Mouse (Mus musculus) limb, embryonic 13.5 days (tissue): ENCODE measurements around the gene Lrrc49. TPM values are rescaled to one million over a fixed set of nuclear protein-coding genes. Genes with fewer than 3 reads are reported as not detected.

Source experiments
- ATAC-seq: fragments of 200-750 bp; cut with Nextera tagmentation; 2 replicates; pipeline ENCODE4 v1.8.0; 2017; ENCODE audit warnings: low read depth, moderate number of reproducible peaks, moderate TSS enrichment; ENCODE audit not compliant: low FRiP score
- H3K27ac ChIP-seq: fragments of 300-500 bp; sonication (generic); 2 replicates; pipeline ENCODE4 v1.5.1; 2015; ENCODE audit warnings: inconsistent platforms, mild to moderate bottlenecking, moderate library complexity
- H3K27me3 ChIP-seq: fragments of 300-500 bp; sonication (generic); 2 replicates; pipeline ENCODE4 v1.6.1; 2015; ENCODE audit warnings: mild to moderate bottlenecking, inconsistent platforms
- H3K36me3 ChIP-seq: fragments of 300-500 bp; sonication (generic); 2 replicates; pipeline ENCODE4 v1.6.1; 2015; ENCODE audit warnings: inconsistent platforms, mild to moderate bottlenecking, moderate library complexity
- H3K4me1 ChIP-seq: fragments of 300-500 bp; sonication (generic); 2 replicates; pipeline ENCODE4 v1.6.1; 2015; ENCODE audit warnings: inconsistent platforms
- H3K4me2 ChIP-seq: fragments of 300-500 bp; sonication (generic); replicated peaks from 2 replicates; pipeline ENCODE4 v1.6.1; 2015; ENCODE audit warnings: inconsistent platforms, mild to moderate bottlenecking, moderate library complexity
- H3K4me3 ChIP-seq: fragments of 300-500 bp; sonication (generic); 2 replicates; pipeline ENCODE4 v1.5.1; 2015; ENCODE audit warnings: moderate library complexity, mild to moderate bottlenecking, inconsistent platforms
- H3K9ac ChIP-seq: fragments of 300-500 bp; sonication (generic); 2 replicates; pipeline ENCODE4 v1.6.1; 2015; ENCODE audit warnings: mild to moderate bottlenecking, inconsistent platforms
- H3K9me3 ChIP-seq: fragments of 300-500 bp; sonication (generic); 2 replicates; pipeline ENCODE4 v1.6.1; 2016; ENCODE audit warnings: inconsistent platforms
- WGBS: fragments of 180-500 bp; shearing (Covaris S2); methylation state at CpG from one replicate; pipeline ENCODE4 v1.1.7; 2015; 5-methylcytosine and 5-hydroxymethylcytosine counted together
- polyA plus RNA-seq: library from polyadenylated mRNA; unstranded; fragments of >200 nt; fragmentation: Nextera tagmentation; extraction: Ambion mirVana; gene quantifications from 2 replicates; pipeline ENCODE4 v1.2.1, GENCODE M21; 2015

Lrrc49 gene
- polyA plus RNA-seq = 16.5 and 16.9 TPM in 2 replicates

GRCm38 (mm10) chr9:60687891-60688324 is at the start of gene Lrrc49:
TSS of gene Lrrc49 (minus strand) at chr9:60688158.
- WGBS = under 1% methylated on average over 21 of the region's 21 CpGs

DNA sequence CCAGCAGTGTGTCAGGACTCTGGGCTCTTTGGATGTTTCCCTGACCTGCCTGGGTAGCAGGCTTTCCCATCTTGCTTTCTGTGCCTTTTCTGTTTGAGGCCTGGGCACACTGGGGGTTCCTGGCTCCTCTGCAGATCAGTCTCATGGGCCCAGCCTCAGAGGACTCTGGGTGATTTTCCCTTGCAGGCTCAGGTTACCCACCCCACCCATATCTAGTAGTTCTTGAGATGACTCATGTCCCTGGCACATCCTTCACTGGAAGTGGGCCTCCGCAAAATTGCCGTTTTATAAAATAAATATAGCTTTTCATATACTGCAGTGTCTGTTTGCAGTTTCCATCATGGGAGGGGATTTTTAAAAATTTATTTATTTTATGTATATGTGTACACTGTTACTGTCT is 46.4 kb upstream of the Lrrc49 start:
- Histone ChIP-seq H3K9ac (no peak overlapping the region), H3K36me3 (peaks cover 18% of the 10 kb centered on the region), H3K27ac (no peak overlapping the region), H3K4me3 (no peak overlapping the region), H3K4me1 (no peaks in the 10 kb centered on the region), H3K27me3 (no peaks in the 10 kb centered on the region), H3K9me3 (no peaks in the 10 kb centered on the region), H3K4me2 (no peak overlapping the region)
- WGBS = 94% methylated on average over 2 of the region's 2 CpGs
- ATAC-seq = no peak

More at GRCm38 (mm10) chr9:60687891-60688324, at the start of gene Lrrc49:
- H3K27me3 ChIP-seq = no peaks in the 10 kb centered on the region
- peak within 1 kb of the TSS; percentile 71 for H3K4me3 ChIP-seq
- H3K9me3 ChIP-seq = no peaks in the 10 kb centered on the region
- H3K27ac ChIP-seq = peak within 1 kb of the TSS; percentile 61
- H3K36me3 ChIP-seq = peaks cover 8% of the 10 kb centered on the region; the same call in 1 of the 2 replicates
- ATAC-seq = peak; percentile 95
- H3K4me2 ChIP-seq = peak within 1 kb of the TSS; percentile 68
- H3K4me1 ChIP-seq = peaks cover 5% of the 10 kb centered on the region; the same call in 1 of the 2 replicates
- peak within 1 kb of the TSS; percentile 60 for H3K9ac ChIP-seq

DNA sequence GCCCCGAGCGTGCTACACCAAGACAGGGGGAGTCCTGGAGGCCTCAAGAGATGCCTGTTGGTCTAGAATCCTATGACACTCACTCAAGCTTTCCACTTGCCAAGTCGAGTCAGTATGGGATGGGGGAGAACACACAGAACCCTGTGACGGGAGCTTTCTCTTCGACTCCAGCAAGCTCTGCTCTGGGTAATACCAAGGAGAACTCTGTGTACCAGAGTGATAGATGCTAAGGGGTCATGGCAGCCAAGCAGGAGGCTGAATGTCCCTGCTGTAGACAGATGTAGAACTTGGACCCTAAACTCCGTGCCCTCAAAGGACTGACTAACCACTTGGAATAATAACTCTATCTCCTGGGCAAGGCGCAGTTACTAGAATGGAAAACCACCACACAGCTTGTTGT is 37.0 kb upstream of the Lrrc49 start:
- ATAC-seq = no peak
- Histone ChIP-seq H3K27ac (no peak overlapping the region), H3K4me1 (no peaks in the 10 kb centered on the region), H3K9ac (no peak overlapping the region), H3K36me3 (peaks cover 6% of the 10 kb centered on the region; the same call in 1 of the 2 replicates), H3K4me2 (no peak overlapping the region), H3K9me3 (no peaks in the 10 kb centered on the region), H3K4me3 (no peak overlapping the region), H3K27me3 (no peaks in the 10 kb centered on the region)
- 89% methylated on average over 7 of the region's 7 CpGs for WGBS

GRCm38 (mm10) chr9:60719687-60720086 is 31.7 kb upstream of the Lrrc49 start:
- H3K4me3 ChIP-seq = no peak overlapping the region
- ATAC-seq = no peak
- no peaks in the 10 kb centered on the region for H3K9me3 ChIP-seq
- 0 out of 2 replicates have a peak, but pooled peaks cover 2% of the 10 kb centered on the region for H3K27me3 ChIP-seq
- no peak overlapping the region for H3K9ac ChIP-seq
- no peak overlapping the region for H3K27ac ChIP-seq
- 0 out of 2 replicates have a peak, but pooled peaks cover 3% of the 10 kb centered on the region for H3K36me3 ChIP-seq
- WGBS = 75% methylated on average over 3 of the region's 3 CpGs
- H3K4me1 ChIP-seq = no peaks in the 10 kb centered on the region
- H3K4me2 ChIP-seq = no peak overlapping the region

- 0 out of 2 replicates have a peak, but pooled peaks cover 3% of the 10 kb centered on the region for H3K36me3 ChIP-seq
- no peak overlapping the region for H3K4me3 ChIP-seq
- H3K9me3 ChIP-seq = no peaks in the 10 kb centered on the region
- no peak overlapping the region for H3K4me2 ChIP-seq
- H3K4me1 ChIP-seq = peaks cover 7% of the 10 kb centered on the region
- no peak overlapping the region for H3K27ac ChIP-seq
- H3K9ac ChIP-seq = no peak overlapping the region
- 59% methylated on average over 3 of the region's 3 CpGs for WGBS
- ATAC-seq = no peak
- peaks cover 15% of the 10 kb centered on the region; the same call in 1 of the 2 replicates for H3K27me3 ChIP-seq
Measured at GRCm38 (mm10) chr9:60718284-60718683, 30.3 kb upstream of the Lrrc49 start.

GRCm38 (mm10) chr9:60715828-60716227 is 27.9 kb upstream of the Lrrc49 start:
- ATAC-seq = no peak
- Histone ChIP-seq H3K4me1 (peaks cover 18% of the 10 kb centered on the region), H3K27ac (no peak overlapping the region), H3K9ac (no peak overlapping the region), H3K9me3 (no peaks in the 10 kb centered on the region), H3K27me3 (peaks cover 19% of the 10 kb centered on the region; the same call in 1 of the 2 replicates), H3K36me3 (0 out of 2 replicates have a peak, but pooled peaks cover 3% of the 10 kb centered on the region), H3K4me3 (no peak overlapping the region), H3K4me2 (no peak overlapping the region)
- 55% methylated on average over 5 of the region's 5 CpGs for WGBS

DNA sequence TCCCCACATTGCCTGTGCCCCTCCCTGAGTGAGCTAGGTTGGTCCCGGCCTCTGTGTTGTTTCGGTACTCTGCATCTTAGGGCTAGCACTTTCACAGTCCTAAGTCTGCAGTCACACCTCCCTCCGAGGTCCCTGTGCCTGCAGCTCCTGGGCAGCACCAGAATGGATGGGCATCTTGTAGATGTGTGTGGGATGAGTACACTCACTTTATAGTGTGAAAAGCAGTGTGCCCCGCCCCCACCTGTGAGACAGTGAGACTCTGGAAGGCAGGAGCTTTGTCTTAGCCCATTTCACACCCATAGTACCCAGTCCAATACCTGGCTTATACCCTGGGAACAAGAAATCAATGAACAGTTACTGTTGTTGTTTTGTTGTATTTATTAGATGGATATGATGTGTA is 27.3 kb upstream of the Lrrc49 start:
- H3K4me1 ChIP-seq = peaks cover 18% of the 10 kb centered on the region
- peaks cover 20% of the 10 kb centered on the region for H3K27me3 ChIP-seq
- no peaks in the 10 kb centered on the region for H3K9me3 ChIP-seq
- no peak overlapping the region for H3K4me3 ChIP-seq
- no peak overlapping the region for H3K27ac ChIP-seq
- no peak for ATAC-seq
- WGBS = 88% methylated on average over 4 of the region's 4 CpGs
- no peak overlapping the region for H3K4me2 ChIP-seq
- no peak overlapping the region; the same call in 1 of the 2 replicates for H3K9ac ChIP-seq
- 0 out of 2 replicates have a peak, but pooled peaks cover 3% of the 10 kb centered on the region for H3K36me3 ChIP-seq

GRCm38 (mm10) chr9:60714191-60714590 is 26.2 kb upstream of the Lrrc49 start:
- 93% methylated on average over 6 of the region's 6 CpGs for WGBS
- ATAC-seq = no peak
- Histone ChIP-seq H3K27ac (no peak overlapping the region), H3K4me1 (peaks cover 18% of the 10 kb centered on the region), H3K36me3 (0 out of 2 replicates have a peak, but pooled peaks cover 3% of the 10 kb centered on the region), H3K27me3 (peaks cover 23% of the 10 kb centered on the region), H3K9me3 (no peaks in the 10 kb centered on the region), H3K9ac (no peak overlapping the region), H3K4me2 (peak overlapping the region; percentile 94; the same call in 1 of the 2 replicates), H3K4me3 (no peak overlapping the region)

- Histone ChIP-seq H3K27me3 (peaks cover 23% of the 10 kb centered on the region), H3K4me1 (peaks cover 18% of the 10 kb centered on the region), H3K9me3 (no peaks in the 10 kb centered on the region), H3K36me3 (0 out of 2 replicates have a peak, but pooled peaks cover 3% of the 10 kb centered on the region), H3K4me3 (peak overlapping the region; percentile 66), H3K4me2 (peak overlapping the region; percentile 94), H3K27ac (no peak overlapping the region), H3K9ac (peak overlapping the region; percentile 80)
- 27% methylated on average over 4 of the region's 4 CpGs for WGBS
- ATAC-seq = no peak
Measured at GRCm38 (mm10) chr9:60713616-60714015, 25.7 kb upstream of the Lrrc49 start.

GRCm38 (mm10) chr9:60712771-60713541 is 25.0 kb upstream of the Lrrc49 start, which contains the start of gene Larp6:
TSS of gene Larp6 (plus strand) at chr9:60712989.
- H3K36me3 ChIP-seq = 0 out of 2 replicates have a peak, but pooled peaks cover 3% of the 10 kb centered on the region
- peak within 1 kb of the TSS; percentile 80 for H3K9ac ChIP-seq
- under 1% methylated on average over 64 of the region's 66 CpGs for WGBS
- no peaks in the 10 kb centered on the region for H3K9me3 ChIP-seq
- peaks cover 23% of the 10 kb centered on the region for H3K27me3 ChIP-seq
- peaks cover 18% of the 10 kb centered on the region for H3K4me1 ChIP-seq
- H3K4me3 ChIP-seq = peak within 1 kb of the TSS; percentile 66
- no peak within 1 kb of the TSS for H3K27ac ChIP-seq
- peak; percentile 40; the same call in 1 of the 2 replicates for ATAC-seq
- H3K4me2 ChIP-seq = peak within 1 kb of the TSS; percentile 94

- no peak for ATAC-seq
- H3K36me3 ChIP-seq = 0 out of 2 replicates have a peak, but pooled peaks cover 3% of the 10 kb centered on the region
- WGBS = 66% methylated on average over 5 of the region's 5 CpGs
- H3K9ac ChIP-seq = no peak overlapping the region
- H3K4me1 ChIP-seq = peaks cover 18% of the 10 kb centered on the region
- peaks cover 23% of the 10 kb centered on the region for H3K27me3 ChIP-seq
- H3K27ac ChIP-seq = no peak overlapping the region
- no peak overlapping the region for H3K4me3 ChIP-seq
- H3K9me3 ChIP-seq = no peaks in the 10 kb centered on the region
- no peak overlapping the region for H3K4me2 ChIP-seq
Measured at GRCm38 (mm10) chr9:60712011-60712410, 24.1 kb upstream of the Lrrc49 start.

- no peak for ATAC-seq
- H3K36me3 ChIP-seq = no peaks in the 10 kb centered on the region
- H3K9ac ChIP-seq = no peak overlapping the region
- H3K9me3 ChIP-seq = no peaks in the 10 kb centered on the region
- no peak overlapping the region for H3K4me3 ChIP-seq
- WGBS = 82% methylated on average over 6 of the region's 6 CpGs
- no peak overlapping the region for H3K4me2 ChIP-seq
- peaks cover 18% of the 10 kb centered on the region for H3K4me1 ChIP-seq
- peaks cover 22% of the 10 kb centered on the region for H3K27me3 ChIP-seq
- H3K27ac ChIP-seq = no peak overlapping the region
Measured at GRCm38 (mm10) chr9:60709721-60710120, 21.8 kb upstream of the Lrrc49 start.
